Mouse (Mus musculus) lung, postnatal 10 days (tissue): ENCODE results near the gene Slc25a29.

ENCODE experiments used
- DNase-seq: peaks from one replicate; pipeline ENCODE4 v3.0.0; 2021

Gene Slc25a29

DNA sequence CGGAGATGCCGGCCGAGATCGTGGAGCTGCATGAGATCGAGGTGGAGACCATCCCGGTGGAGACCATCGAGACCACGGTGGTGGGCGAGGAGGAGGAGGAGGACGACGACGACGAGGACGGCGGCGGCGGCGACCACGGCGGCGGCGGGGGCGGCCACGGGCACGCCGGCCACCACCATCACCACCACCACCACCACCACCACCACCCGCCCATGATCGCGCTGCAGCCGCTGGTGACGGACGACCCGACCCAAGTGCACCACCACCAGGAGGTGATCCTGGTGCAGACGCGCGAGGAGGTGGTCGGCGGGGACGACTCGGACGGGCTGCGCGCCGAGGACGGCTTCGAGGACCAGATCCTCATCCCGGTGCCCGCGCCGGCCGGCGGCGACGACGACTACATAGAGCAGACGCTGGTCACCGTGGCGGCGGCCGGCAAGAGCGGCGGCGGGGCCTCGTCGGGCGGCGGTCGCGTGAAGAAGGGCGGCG is 42.2 kb downstream of the Slc25a29 start:
- peak; percentile 42 for DNase-seq

DNA sequence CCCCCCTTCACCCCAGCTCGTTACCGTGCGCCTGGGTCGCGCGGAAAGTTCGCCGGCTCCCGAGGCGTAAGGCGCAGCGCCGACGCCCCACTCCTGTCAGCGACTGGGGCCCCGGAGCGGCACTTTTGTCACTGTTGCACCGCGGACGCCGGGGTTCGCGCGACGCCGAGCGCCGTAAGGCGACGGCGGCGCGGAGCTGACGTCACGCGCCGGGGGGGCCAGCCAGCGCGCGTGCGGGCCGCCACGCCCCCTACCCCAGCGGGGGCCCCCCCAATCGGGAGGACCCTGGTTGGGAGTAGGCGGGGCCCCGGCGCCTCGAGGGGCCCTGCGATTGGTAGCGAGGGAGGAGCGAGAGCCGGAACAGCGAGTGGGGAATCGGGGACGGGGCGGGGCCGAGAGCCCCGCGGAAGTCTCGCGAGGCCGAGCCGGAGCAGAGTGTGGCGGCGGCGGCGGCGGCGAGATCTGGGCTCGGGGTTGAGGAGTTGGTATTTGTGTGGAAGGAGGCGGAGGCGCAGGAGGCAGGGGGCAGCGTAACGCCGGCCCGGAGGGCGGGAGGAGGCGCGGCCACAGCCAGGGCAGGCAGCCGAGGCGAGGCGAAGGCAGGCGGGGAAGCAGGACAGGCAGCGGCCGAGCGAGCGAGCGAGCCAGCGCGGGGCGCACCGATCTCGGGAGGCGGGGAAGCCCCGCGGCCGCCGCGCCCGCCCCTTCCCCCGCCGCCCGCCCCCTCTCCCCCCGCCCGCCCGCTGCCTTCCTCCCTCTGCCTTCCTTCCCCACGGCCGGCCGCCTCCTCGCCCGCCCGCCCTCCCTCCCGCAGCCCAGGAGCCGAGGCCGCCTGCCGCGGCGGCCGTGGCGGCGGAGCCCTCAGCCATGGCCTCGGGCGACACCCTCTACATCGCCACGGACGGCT is 42.9 kb downstream of the Slc25a29 start, which contains the start of gene Yy1:
Gene Yy1 (plus strand): TSS at position 428 of the 907 bp plus-strand sequence.
- peak; percentile 99 for DNase-seq

DNA sequence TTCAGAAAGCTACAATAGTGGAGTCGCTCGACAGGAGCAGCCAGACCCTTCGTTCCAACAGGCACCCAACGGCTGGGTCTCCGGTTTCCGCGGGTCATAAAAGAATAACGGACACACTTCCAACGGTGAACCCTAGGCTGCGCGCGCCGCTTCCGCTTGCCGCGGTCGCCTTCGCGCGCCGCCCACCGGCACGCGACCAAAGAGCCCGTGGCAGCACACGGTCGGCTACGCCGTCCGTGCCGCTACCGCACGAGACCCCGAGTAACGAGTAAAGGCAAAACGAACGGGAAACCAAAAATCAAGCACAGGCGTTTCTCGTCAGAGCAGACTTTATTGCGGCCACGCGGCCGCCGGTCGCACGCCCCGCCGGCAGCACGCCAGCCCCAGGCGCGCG is 43.5 kb downstream of the Slc25a29 start:
- DNase-seq, result peak; percentile 91

DNA sequence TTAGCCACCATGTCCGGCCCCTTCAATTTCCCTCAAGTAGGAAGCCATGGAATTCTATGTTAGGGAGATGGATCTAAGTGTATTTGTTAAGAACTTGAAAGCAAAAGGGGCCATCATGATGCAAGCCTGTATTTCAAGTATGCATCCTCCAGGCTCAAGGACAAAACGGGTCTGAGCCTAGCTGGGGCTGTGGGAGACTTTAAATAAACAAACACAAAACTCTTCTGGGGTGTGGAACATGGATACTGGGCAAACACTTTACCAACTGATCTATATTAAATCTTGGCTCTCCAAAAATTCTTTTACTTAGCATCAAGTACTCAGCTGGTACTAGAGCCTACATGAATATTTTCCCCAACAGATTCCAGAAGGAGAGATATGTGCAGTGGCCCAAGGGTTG is 48.4 kb downstream of the Slc25a29 start:
- no peak for DNase-seq

DNA sequence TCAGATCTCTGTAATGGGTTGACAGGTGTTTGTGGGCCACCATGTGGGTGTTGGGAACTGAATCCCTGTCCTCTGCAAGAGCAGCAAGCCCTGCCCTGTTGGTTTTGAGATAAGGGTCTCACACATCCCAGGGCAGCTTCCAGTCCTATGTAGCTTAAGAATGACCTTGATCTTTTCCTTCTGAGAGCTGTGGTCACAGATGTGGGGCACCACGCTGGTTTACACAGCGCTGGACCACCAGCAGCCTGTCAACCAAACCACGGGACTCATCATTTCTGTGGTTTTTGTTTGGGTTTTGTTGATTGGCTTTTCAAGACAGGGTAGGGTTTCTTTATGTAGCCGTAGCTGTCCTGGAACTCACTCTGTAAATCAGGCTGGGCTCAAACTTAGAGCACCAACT is 50.5 kb downstream of the Slc25a29 start:
- no peak for DNase-seq

DNA sequence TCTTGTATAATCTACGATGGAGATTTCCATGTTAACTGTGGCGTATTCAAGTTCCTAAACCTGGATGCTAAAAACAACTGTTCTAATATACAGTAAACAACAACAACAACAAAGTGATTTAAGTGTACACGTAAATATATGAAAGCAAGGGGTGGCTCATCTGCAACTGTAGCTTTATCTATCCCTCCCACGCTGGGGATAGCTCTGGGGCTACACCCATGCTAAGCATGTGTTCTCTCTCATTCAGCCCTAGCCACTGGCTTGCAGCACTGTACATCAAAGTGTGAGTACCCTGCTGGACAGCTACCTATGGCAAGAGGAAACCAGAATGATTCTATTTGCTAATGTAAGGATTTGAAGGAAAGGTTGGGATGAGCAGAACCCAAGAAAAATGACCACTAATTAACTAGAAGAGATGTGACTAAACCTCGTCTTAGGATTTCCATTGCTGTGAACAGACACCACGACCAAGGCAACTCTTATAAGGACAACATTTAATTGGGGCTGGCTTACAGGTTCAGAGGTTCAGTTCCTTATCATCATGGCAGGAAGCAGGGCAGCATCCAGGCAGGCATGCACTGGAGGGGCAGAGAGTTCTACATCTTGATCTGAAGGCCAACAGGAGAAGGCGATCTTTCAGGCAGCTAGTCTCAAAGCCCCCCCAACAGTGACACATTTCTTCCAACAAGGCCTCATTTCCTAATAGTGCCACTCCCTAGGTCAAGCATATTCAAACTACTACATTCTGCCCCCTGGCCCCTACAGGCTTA is 55.4 kb downstream of the Slc25a29 start:
- DNase-seq, result no peak
